Comparison of ENCODE assay signal across 8 mouse cellular contexts in genomic region chr2:130411558-130412495, GRCm38 (mm10). TPM values are rescaled to one million over a fixed set of nuclear protein-coding genes. Genes with fewer than 3 reads are reported as not detected.
A peak's percentile ranks its signal among the peaks of the same experiment; 100 is the strongest.
DNase-seq lines count a peak whose midpoint lies in the region; ATAC-seq lines count a peak whose summit lies in the region.

No protein-coding gene starts in this region.

- H3K4me2 ChIP-seq in embryonic facial prominence, embryonic 15.5 days (replicated peaks), result no peak overlapping the region
- H3K4me2 ChIP-seq in heart, embryonic 13.5 days, result peak overlapping the region; percentile 0; the same call in 1 of the 2 replicates
- no peak overlapping the region for H3K4me2 ChIP-seq in liver, embryonic 11.5 days
- no peak overlapping the region for H3K4me2 ChIP-seq in neural tube, embryonic 11.5 days (ENCODE audit: low read depth)
- H3K4me2 ChIP-seq in stomach, embryonic 15.5 days, result no peak overlapping the region

- peak; percentile 71 for DNase-seq in A20 (ENCODE audit: low read depth, low spot score)
- DNase-seq in adrenal gland, postnatal 4 days (ENCODE audit: low spot score in 2 of 2), result peak; percentile 67 to 77
- peak; percentile 93 for DNase-seq in kidney, postnatal 10 days
- DNase-seq in liver, embryonic 11.5 days (ENCODE audit: low spot score), result peak; percentile 74
- peak; percentile 87 for DNase-seq in neural tube, embryonic 11.5 days (ENCODE audit: low spot score)

- H3K4me3 ChIP-seq in embryonic facial prominence, embryonic 15.5 days (replicated peaks), result no peak overlapping the region
- no peak overlapping the region for H3K4me3 ChIP-seq in heart, embryonic 13.5 days
- no peak overlapping the region for H3K4me3 ChIP-seq in liver, embryonic 11.5 days (ENCODE audit: low read depth, low read length)
- H3K4me3 ChIP-seq in neural tube, embryonic 11.5 days (ENCODE audit: low read depth, low read length), result no peak overlapping the region
- no peak overlapping the region for H3K4me3 ChIP-seq in stomach, embryonic 15.5 days (replicated peaks)

- H3K9ac ChIP-seq in embryonic facial prominence, embryonic 15.5 days, result no peak overlapping the region
- no peak overlapping the region for H3K9ac ChIP-seq in heart, embryonic 13.5 days
- H3K9ac ChIP-seq in liver, embryonic 11.5 days (ENCODE audit: low read depth, low read length), result no peak overlapping the region
- H3K9ac ChIP-seq in neural tube, embryonic 11.5 days (ENCODE audit: low read length), result no peak overlapping the region
- no peak overlapping the region for H3K9ac ChIP-seq in stomach, embryonic 15.5 days

- no peaks in the 10 kb centered on the region; the same call in 1 of the 2 replicates for H3K27me3 ChIP-seq in embryonic facial prominence, embryonic 15.5 days
- H3K27me3 ChIP-seq in heart, embryonic 13.5 days (replicated peaks), result no peaks in the 10 kb centered on the region
- no peaks in the 10 kb centered on the region for H3K27me3 ChIP-seq in liver, embryonic 11.5 days (replicated peaks; ENCODE audit: control insufficient read depth, insufficient read depth, low read length)
- H3K27me3 ChIP-seq in neural tube, embryonic 11.5 days (ENCODE audit: control insufficient read depth, insufficient read depth, low read length), result no peaks in the 10 kb centered on the region
- 0 out of 2 replicates have a peak, but pooled peaks cover under 1% of the 10 kb centered on the region for H3K27me3 ChIP-seq in stomach, embryonic 15.5 days (replicated peaks)

- H3K4me1 ChIP-seq in embryonic facial prominence, embryonic 15.5 days, result peaks cover 17% of the 10 kb centered on the region
- peaks cover 5% of the 10 kb centered on the region; the same call in 1 of the 2 replicates for H3K4me1 ChIP-seq in heart, embryonic 13.5 days
- H3K4me1 ChIP-seq in liver, embryonic 11.5 days (replicated peaks; ENCODE audit: control insufficient read depth, insufficient read depth, low read length), result no peaks in the 10 kb centered on the region
- H3K4me1 ChIP-seq in neural tube, embryonic 11.5 days (ENCODE audit: control insufficient read depth, insufficient read depth, low read length), result no peaks in the 10 kb centered on the region
- no peaks in the 10 kb centered on the region for H3K4me1 ChIP-seq in stomach, embryonic 15.5 days

- no peaks in the 10 kb centered on the region for H3K36me3 ChIP-seq in embryonic facial prominence, embryonic 15.5 days
- H3K36me3 ChIP-seq in heart, embryonic 13.5 days, result no peaks in the 10 kb centered on the region
- H3K36me3 ChIP-seq in liver, embryonic 11.5 days (ENCODE audit: control insufficient read depth, insufficient read depth, low read length), result no peaks in the 10 kb centered on the region
- no peaks in the 10 kb centered on the region for H3K36me3 ChIP-seq in neural tube, embryonic 11.5 days (ENCODE audit: control insufficient read depth, insufficient read depth, low read length)
- H3K36me3 ChIP-seq in stomach, embryonic 15.5 days, result no peaks in the 10 kb centered on the region

- H3K27ac ChIP-seq in embryonic facial prominence, embryonic 15.5 days (replicated peaks), result peak overlapping the region; percentile 79
- no peak overlapping the region for H3K27ac ChIP-seq in heart, embryonic 13.5 days (replicated peaks)
- H3K27ac ChIP-seq in liver, embryonic 11.5 days (ENCODE audit: low read depth, low read length), result no peak overlapping the region
- no peak overlapping the region for H3K27ac ChIP-seq in neural tube, embryonic 11.5 days (ENCODE audit: low read depth, low read length)
- H3K27ac ChIP-seq in stomach, embryonic 15.5 days, result no peak overlapping the region

- peak; percentile 79 for ATAC-seq in embryonic facial prominence, embryonic 15.5 days (ENCODE audit: insufficient number of reproducible peaks, low FRiP score, low TSS enrichment, low read depth)
- ATAC-seq in heart, embryonic 13.5 days (ENCODE audit: extremely low read depth, insufficient number of reproducible peaks, low FRiP score, low TSS enrichment), result no peak; the same call in 1 of the 2 replicates
- peak; percentile 36; the same call in 1 of the 2 replicates for ATAC-seq in liver, embryonic 11.5 days (replicated peaks; ENCODE audit: low FRiP score)
- peak; percentile 58; the same call in 1 of the 2 replicates for ATAC-seq in neural tube, embryonic 11.5 days (ENCODE audit: insufficient read depth, low FRiP score, low TSS enrichment)
- peak; percentile 68 for ATAC-seq in stomach, embryonic 15.5 days (ENCODE audit: insufficient read depth, low FRiP score, low read depth)

- H3K9me3 ChIP-seq in embryonic facial prominence, embryonic 15.5 days (replicated peaks), result no peaks in the 10 kb centered on the region
- no peaks in the 10 kb centered on the region for H3K9me3 ChIP-seq in heart, embryonic 13.5 days
- no peaks in the 10 kb centered on the region for H3K9me3 ChIP-seq in liver, embryonic 11.5 days (ENCODE audit: control insufficient read depth, low read length)
- H3K9me3 ChIP-seq in neural tube, embryonic 11.5 days (ENCODE audit: control insufficient read depth, low read length), result no peaks in the 10 kb centered on the region
- no peaks in the 10 kb centered on the region for H3K9me3 ChIP-seq in stomach, embryonic 15.5 days

- 30% methylated on average over 16 of the region's 16 CpGs for WGBS in embryonic facial prominence, embryonic 15.5 days
- 35% methylated on average over 16 of the region's 16 CpGs for WGBS in heart, embryonic 13.5 days
- 36% methylated on average over 16 of the region's 16 CpGs for WGBS in liver, embryonic 11.5 days
- 42% methylated on average over 16 of the region's 16 CpGs for WGBS in neural tube, embryonic 11.5 days
- 38% methylated on average over 16 of the region's 16 CpGs for WGBS in stomach, embryonic 15.5 days

RNA-seq across cellular contexts. Expression of gene Tmem239, which starts 5.5 kb away (rescaled TPM):
- not detected for total RNA-seq in adrenal gland, postnatal 4 days (2021)
- not detected in 2 replicates for polyA plus RNA-seq in embryonic facial prominence, embryonic 15.5 days (2015; fragmentation: Nextera tagmentation; extraction: Ambion mirVana)
- 0.11 TPM in 1 of 2 replicates, not detected in the other for polyA plus RNA-seq in heart, embryonic 13.5 days (2015; fragmentation: Nextera tagmentation; extraction: Ambion mirVana)
- polyA plus RNA-seq in liver, embryonic 11.5 days (2014; fragmentation: Nextera tagmentation; extraction: Ambion mirVana), result not detected in 2 replicates
- polyA plus RNA-seq in neural tube, embryonic 11.5 days (2014; fragmentation: Nextera tagmentation; extraction: Ambion mirVana), result 0.17 TPM in 1 of 2 replicates, not detected in the other
- polyA plus RNA-seq in stomach, embryonic 15.5 days (2015; fragmentation: Nextera tagmentation; extraction: Ambion mirVana), result 0.10 TPM in 1 of 2 replicates, not detected in the other

RNA-seq across cellular contexts. Expression of gene 1700020A23Rik, which starts 6.8 kb away (rescaled TPM):
- not detected for total RNA-seq in adrenal gland, postnatal 4 days (2021)
- 0.24 TPM in 1 of 2 replicates, not detected in the other for polyA plus RNA-seq in embryonic facial prominence, embryonic 15.5 days (2015; fragmentation: Nextera tagmentation; extraction: Ambion mirVana)
- polyA plus RNA-seq in heart, embryonic 13.5 days (2015; fragmentation: Nextera tagmentation; extraction: Ambion mirVana), result not detected in 2 replicates
- not detected in 2 replicates for polyA plus RNA-seq in liver, embryonic 11.5 days (2014; fragmentation: Nextera tagmentation; extraction: Ambion mirVana)
- polyA plus RNA-seq in neural tube, embryonic 11.5 days (2014; fragmentation: Nextera tagmentation; extraction: Ambion mirVana), result not detected in 2 replicates
- not detected in 2 replicates for polyA plus RNA-seq in stomach, embryonic 15.5 days (2015; fragmentation: Nextera tagmentation; extraction: Ambion mirVana)

RNA-seq across cellular contexts. Expression of gene Gm28372, which starts 6.8 kb away (rescaled TPM):
- total RNA-seq in adrenal gland, postnatal 4 days (2021), result not detected
- polyA plus RNA-seq in embryonic facial prominence, embryonic 15.5 days (2015; fragmentation: Nextera tagmentation; extraction: Ambion mirVana), result not detected in 2 replicates
- not detected in 2 replicates for polyA plus RNA-seq in heart, embryonic 13.5 days (2015; fragmentation: Nextera tagmentation; extraction: Ambion mirVana)
- polyA plus RNA-seq in liver, embryonic 11.5 days (2014; fragmentation: Nextera tagmentation; extraction: Ambion mirVana), result not detected in 2 replicates
- 0.16 TPM in 1 of 2 replicates, not detected in the other for polyA plus RNA-seq in neural tube, embryonic 11.5 days (2014; fragmentation: Nextera tagmentation; extraction: Ambion mirVana)
- polyA plus RNA-seq in stomach, embryonic 15.5 days (2015; fragmentation: Nextera tagmentation; extraction: Ambion mirVana), result 0.14 TPM in 1 of 2 replicates, not detected in the other

RNA-seq across cellular contexts. Expression of gene Vps16, which starts 12.3 kb away (rescaled TPM):
- total RNA-seq in adrenal gland, postnatal 4 days (2021), result 10 to 100 TPM; 93.9 to 96.3 TPM
- 84.4 and 103 TPM in 2 replicates for polyA plus RNA-seq in embryonic facial prominence, embryonic 15.5 days (2015; fragmentation: Nextera tagmentation; extraction: Ambion mirVana)
- polyA plus RNA-seq in heart, embryonic 13.5 days (2015; fragmentation: Nextera tagmentation; extraction: Ambion mirVana), result 51.8 and 55.4 TPM in 2 replicates
- polyA plus RNA-seq in liver, embryonic 11.5 days (2014; fragmentation: Nextera tagmentation; extraction: Ambion mirVana), result 69.6 and 80.5 TPM in 2 replicates
- polyA plus RNA-seq in neural tube, embryonic 11.5 days (2014; fragmentation: Nextera tagmentation; extraction: Ambion mirVana), result 77.7 and 85.7 TPM in 2 replicates
- polyA plus RNA-seq in stomach, embryonic 15.5 days (2015; fragmentation: Nextera tagmentation; extraction: Ambion mirVana), result 78.8 and 88.6 TPM in 2 replicates

RNA-seq across cellular contexts. Expression of gene Pced1a, which starts 12.7 kb away (rescaled TPM):
- total RNA-seq in adrenal gland, postnatal 4 days (2021), result 10 to 100 TPM; 15.7 to 16.8 TPM
- 19.5 and 20.0 TPM in 2 replicates for polyA plus RNA-seq in embryonic facial prominence, embryonic 15.5 days (2015; fragmentation: Nextera tagmentation; extraction: Ambion mirVana)
- 7.0 and 7.1 TPM in 2 replicates for polyA plus RNA-seq in heart, embryonic 13.5 days (2015; fragmentation: Nextera tagmentation; extraction: Ambion mirVana)
- polyA plus RNA-seq in liver, embryonic 11.5 days (2014; fragmentation: Nextera tagmentation; extraction: Ambion mirVana), result 7.6 and 7.8 TPM in 2 replicates
- 7.7 and 9.0 TPM in 2 replicates for polyA plus RNA-seq in neural tube, embryonic 11.5 days (2014; fragmentation: Nextera tagmentation; extraction: Ambion mirVana)
- 11.1 and 14.0 TPM in 2 replicates for polyA plus RNA-seq in stomach, embryonic 15.5 days (2015; fragmentation: Nextera tagmentation; extraction: Ambion mirVana)
